Mouse (Mus musculus): ENCODE measurements around the gene Gm21961. TPM values are rescaled to one million over a fixed set of nuclear protein-coding genes. Genes with fewer than 3 reads are reported as not detected.
"Not testable (repeated sequence)": the region's sequence is repeated elsewhere in the genome, so short reads cannot be mapped to it uniquely, and the experiment has no call there.

Gene Gm21961
- polyA plus RNA-seq (2012; fragmentation: generic; extraction: Trizol), result not detected
- long read RNA-seq, experiment 1, result 0 reads
- long read RNA-seq, experiment 2, result 0 reads

DNA sequence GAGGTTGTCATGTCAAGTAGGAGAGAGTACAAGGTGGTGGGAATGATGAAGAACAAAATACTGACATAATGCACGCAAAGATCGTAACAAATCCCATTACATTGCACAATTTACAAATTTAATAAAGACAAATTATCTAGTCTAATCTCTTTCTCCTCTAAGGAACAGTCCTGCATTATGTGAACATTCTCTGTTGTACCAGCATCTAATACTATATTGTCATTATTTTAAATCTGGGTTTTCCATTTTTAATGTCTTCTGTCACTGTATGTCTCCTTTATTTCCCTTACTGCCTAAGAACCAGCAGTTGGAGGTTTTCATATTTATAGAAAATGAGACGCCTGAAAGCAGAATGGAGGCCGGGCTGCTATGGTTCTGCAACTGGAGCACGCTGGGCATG, at the start of gene Gm21961:
Gene Gm21961 (minus strand): TSS at position 101 of the 400 bp plus-strand sequence.
- H3K36me3 ChIP-seq (ENCODE audit: control insufficient read depth, insufficient read depth), result no peaks in the 10 kb centered on the region
- no peaks in the 10 kb centered on the region for H3K79me3 ChIP-seq (ENCODE audit: low read depth)
- H3K27me3 ChIP-seq (ENCODE audit: control insufficient read depth, insufficient read depth, insufficient read length), result no peaks in the 10 kb centered on the region
- H3K79me2 ChIP-seq (ENCODE audit: control insufficient read depth, insufficient read depth), result no peaks in the 10 kb centered on the region
- H3K4me3 ChIP-seq (ENCODE audit: insufficient read depth, poor library complexity, severe bottlenecking), result no peak within 1 kb of the TSS
- no peak within 1 kb of the TSS for H3ac ChIP-seq (ENCODE audit: control insufficient read depth, insufficient read length, low read depth)
- TF ChIP-seq CTCF (IDR thresholded peaks at IDR 0.05; ENCODE audit: control insufficient read depth, insufficient read depth, insufficient read length) (no peak), CEBPB (IDR thresholded peaks at IDR 0.05; ENCODE audit: low read depth) (no peak), MYOD1 (IDR thresholded peaks at IDR 0.05; ENCODE audit: control insufficient read depth, insufficient read length, low read depth) (no peak), FOSL1 (IDR thresholded peaks at IDR 0.05; ENCODE audit: insufficient read depth, low read length, poor library complexity, severe bottlenecking) (no peak), MYOG (IDR thresholded peaks at IDR 0.05; ENCODE audit: control insufficient read depth, extremely low read depth, insufficient read length) (no peak), MAX (IDR thresholded peaks at IDR 0.05) (no peak), USF1 (IDR thresholded peaks at IDR 0.05; ENCODE audit: low read depth) (no peak)

DNA sequence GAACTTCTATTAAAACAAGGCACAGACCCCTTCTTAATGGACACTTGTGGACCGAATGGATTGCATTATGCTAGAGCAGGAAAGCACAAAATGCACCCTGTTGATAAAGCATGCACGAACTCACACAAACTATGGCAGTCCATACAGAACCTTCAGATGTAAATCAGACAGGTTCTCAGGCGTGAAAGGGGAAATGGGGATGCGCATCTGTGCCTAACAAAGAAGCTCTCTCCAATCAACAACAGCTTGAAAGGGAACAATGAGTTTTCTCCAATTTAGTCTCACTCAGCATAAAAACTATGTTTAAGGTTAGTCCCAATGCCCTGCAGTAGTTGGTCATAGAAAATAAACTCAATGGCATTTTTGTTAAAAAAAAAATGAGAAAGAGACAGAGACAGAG, 27.3 kb upstream of the Gm21961 start:
- no peaks in the 10 kb centered on the region for H3K36me3 ChIP-seq (ENCODE audit: control insufficient read depth, insufficient read depth)
- H3K27me3 ChIP-seq (ENCODE audit: control insufficient read depth, insufficient read depth, insufficient read length), result no peaks in the 10 kb centered on the region
- no peaks in the 10 kb centered on the region for H3K79me3 ChIP-seq (ENCODE audit: low read depth)
- no peaks in the 10 kb centered on the region for H3K79me2 ChIP-seq (ENCODE audit: control insufficient read depth, insufficient read depth)
- no peak overlapping the region for H3K4me3 ChIP-seq (ENCODE audit: insufficient read depth, poor library complexity, severe bottlenecking)
- TF ChIP-seq CEBPB (IDR thresholded peaks at IDR 0.05; ENCODE audit: low read depth) (no peak), MYOG (IDR thresholded peaks at IDR 0.05; ENCODE audit: control insufficient read depth, extremely low read depth, insufficient read length) (no peak), MYOD1 (IDR thresholded peaks at IDR 0.05; ENCODE audit: control insufficient read depth, insufficient read length, low read depth) (no peak), MAX (IDR thresholded peaks at IDR 0.05) (no peak), CTCF (IDR thresholded peaks at IDR 0.05; ENCODE audit: control insufficient read depth, insufficient read depth, insufficient read length) (no peak), FOSL1 (IDR thresholded peaks at IDR 0.05; ENCODE audit: insufficient read depth, low read length, poor library complexity, severe bottlenecking) (no peak), USF1 (IDR thresholded peaks at IDR 0.05; ENCODE audit: low read depth) (no peak)
- no peak overlapping the region for H3ac ChIP-seq (ENCODE audit: control insufficient read depth, insufficient read length, low read depth)

DNA sequence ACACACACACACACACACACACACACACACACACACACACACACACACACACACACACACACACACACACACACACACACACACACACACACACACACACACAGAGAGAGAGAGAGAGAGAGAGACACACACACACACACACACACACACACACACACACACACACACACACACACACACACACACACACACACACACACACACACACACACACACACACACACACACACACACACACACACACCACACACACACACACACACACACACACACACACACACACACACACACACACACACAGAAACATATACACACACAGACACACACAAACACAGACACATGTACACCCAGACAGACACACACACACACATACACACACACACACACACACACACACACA, 24.5 kb upstream of the Gm21961 start:
- H3K79me2 ChIP-seq (ENCODE audit: control insufficient read depth, insufficient read depth); H3K27me3 ChIP-seq (ENCODE audit: control insufficient read depth, insufficient read depth, insufficient read length); H3ac ChIP-seq (ENCODE audit: control insufficient read depth, insufficient read length, low read depth); H3K36me3 ChIP-seq (ENCODE audit: control insufficient read depth, insufficient read depth); H3K4me3 ChIP-seq (ENCODE audit: insufficient read depth, poor library complexity, severe bottlenecking); H3K79me3 ChIP-seq (ENCODE audit: low read depth): not testable (repeated sequence)

DNA sequence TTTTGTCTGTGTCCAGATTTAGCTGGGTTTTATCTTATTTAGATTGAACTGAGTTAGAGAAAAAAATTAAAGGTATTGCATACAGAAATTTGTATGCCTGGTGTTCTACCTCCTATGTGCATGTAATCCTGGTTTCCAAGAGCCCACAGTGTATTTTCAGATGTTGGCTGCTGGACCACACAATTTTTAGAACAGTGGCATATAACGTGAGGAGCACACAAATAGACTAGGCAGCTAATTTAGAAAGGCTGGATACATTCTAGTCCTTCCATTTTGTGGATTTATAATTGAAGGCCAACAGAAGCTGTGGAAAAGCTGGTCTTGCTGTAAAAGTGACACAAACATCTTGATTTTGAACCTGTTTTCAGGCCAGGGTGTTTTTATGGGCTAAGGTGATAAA, 3.3 kb upstream of the Gm21961 start:
- Histone ChIP-seq H3K79me3 (ENCODE audit: low read depth) (no peaks in the 10 kb centered on the region), H3K27me3 (ENCODE audit: control insufficient read depth, insufficient read depth, insufficient read length) (no peaks in the 10 kb centered on the region), H3K79me2 (ENCODE audit: control insufficient read depth, insufficient read depth) (no peaks in the 10 kb centered on the region), H3ac (ENCODE audit: control insufficient read depth, insufficient read length, low read depth) (no peak overlapping the region), H3K4me3 (ENCODE audit: insufficient read depth, poor library complexity, severe bottlenecking) (no peak overlapping the region), H3K36me3 (ENCODE audit: control insufficient read depth, insufficient read depth) (no peaks in the 10 kb centered on the region)
- TF ChIP-seq FOSL1 (IDR thresholded peaks at IDR 0.05; ENCODE audit: insufficient read depth, low read length, poor library complexity, severe bottlenecking) (no peak), USF1 (IDR thresholded peaks at IDR 0.05; ENCODE audit: low read depth) (no peak), CEBPB (IDR thresholded peaks at IDR 0.05; ENCODE audit: low read depth) (no peak), MYOG (IDR thresholded peaks at IDR 0.05; ENCODE audit: control insufficient read depth, extremely low read depth, insufficient read length) (no peak), MAX (IDR thresholded peaks at IDR 0.05) (no peak), MYOD1 (IDR thresholded peaks at IDR 0.05; ENCODE audit: control insufficient read depth, insufficient read length, low read depth) (no peak), CTCF (IDR thresholded peaks at IDR 0.05; ENCODE audit: control insufficient read depth, insufficient read depth, insufficient read length) (no peak)

DNA sequence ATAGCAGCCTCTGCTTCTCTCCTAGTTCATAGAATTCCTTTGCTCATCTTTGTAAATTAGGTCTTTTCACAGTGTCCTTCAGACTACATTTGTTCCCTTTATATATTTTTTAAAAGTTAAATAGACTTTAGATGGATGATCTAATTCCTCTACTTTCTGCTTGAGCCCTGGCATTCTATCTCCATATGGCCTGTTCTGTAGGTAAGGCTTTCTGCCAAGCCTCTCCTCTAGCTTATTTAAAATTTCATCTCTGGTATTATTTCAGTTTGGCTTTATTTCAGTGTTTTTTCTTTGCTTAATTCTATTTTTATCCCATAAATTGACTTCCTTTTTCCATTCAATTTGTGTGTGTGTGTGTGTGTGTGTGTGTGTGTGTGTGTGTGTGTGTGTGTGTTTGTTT, 8.5 kb downstream of the Gm21961 start:
- no peak overlapping the region for H3ac ChIP-seq (ENCODE audit: control insufficient read depth, insufficient read length, low read depth)
- no peaks in the 10 kb centered on the region for H3K79me2 ChIP-seq (ENCODE audit: control insufficient read depth, insufficient read depth)
- no peaks in the 10 kb centered on the region for H3K79me3 ChIP-seq (ENCODE audit: low read depth)
- H3K4me3 ChIP-seq (ENCODE audit: insufficient read depth, poor library complexity, severe bottlenecking), result no peak overlapping the region
- no peaks in the 10 kb centered on the region for H3K27me3 ChIP-seq (ENCODE audit: control insufficient read depth, insufficient read depth, insufficient read length)
- TF ChIP-seq CEBPB (IDR thresholded peaks at IDR 0.05; ENCODE audit: low read depth) (no peak), FOSL1 (IDR thresholded peaks at IDR 0.05; ENCODE audit: insufficient read depth, low read length, poor library complexity, severe bottlenecking) (no peak), MAX (IDR thresholded peaks at IDR 0.05) (no peak), CTCF (IDR thresholded peaks at IDR 0.05; ENCODE audit: control insufficient read depth, insufficient read depth, insufficient read length) (no peak)
- no peaks in the 10 kb centered on the region for H3K36me3 ChIP-seq (ENCODE audit: control insufficient read depth, insufficient read depth)

DNA sequence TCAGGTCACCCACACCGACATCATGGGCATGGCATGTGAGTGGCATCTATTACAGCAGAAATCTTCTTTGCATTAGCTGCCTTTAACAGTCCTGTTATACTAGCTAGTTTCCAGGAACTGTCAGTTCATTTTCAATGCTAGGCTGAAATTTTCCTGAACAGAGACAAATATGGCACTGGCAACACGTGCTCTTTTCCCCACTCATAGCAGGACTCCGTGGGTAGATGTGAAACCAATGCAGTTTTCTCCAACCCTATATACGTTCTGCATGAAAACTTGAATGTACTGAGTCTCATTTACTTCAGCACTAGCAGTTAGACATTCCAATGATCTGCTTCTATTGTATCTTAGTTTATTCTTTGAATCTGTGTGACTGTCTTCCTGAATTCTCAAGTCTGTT, 20.2 kb downstream of the Gm21961 start:
- no peak overlapping the region for H3K4me3 ChIP-seq (ENCODE audit: insufficient read depth, poor library complexity, severe bottlenecking)
- H3K36me3 ChIP-seq (ENCODE audit: control insufficient read depth, insufficient read depth), result no peaks in the 10 kb centered on the region
- H3K27me3 ChIP-seq (ENCODE audit: control insufficient read depth, insufficient read depth, insufficient read length), result no peaks in the 10 kb centered on the region
- no peaks in the 10 kb centered on the region for H3K79me2 ChIP-seq (ENCODE audit: control insufficient read depth, insufficient read depth)
- no peaks in the 10 kb centered on the region for H3K79me3 ChIP-seq (ENCODE audit: low read depth)
- H3ac ChIP-seq (ENCODE audit: control insufficient read depth, insufficient read length, low read depth), result no peak overlapping the region
- TF ChIP-seq USF1 (IDR thresholded peaks at IDR 0.05; ENCODE audit: low read depth), result no peak
- TF ChIP-seq CEBPB (IDR thresholded peaks at IDR 0.05; ENCODE audit: low read depth), result no peak
- no peak for TF ChIP-seq MYOG (IDR thresholded peaks at IDR 0.05; ENCODE audit: control insufficient read depth, extremely low read depth, insufficient read length)
- no peak for TF ChIP-seq CTCF (IDR thresholded peaks at IDR 0.05; ENCODE audit: control insufficient read depth, insufficient read depth, insufficient read length)
